Mouse (Mus musculus) urinary bladder, adult 18-20 months (tissue): ENCODE results near the gene Skint11.
"Not testable (repeated sequence)": the region's sequence is repeated elsewhere in the genome, so short reads cannot be mapped to it uniquely, and the experiment has no call there.

ENCODE experiments used
- DNase-seq, 2 experiments: peaks; one replicate each; pipeline ENCODE4 v3.0.0; 2022; ENCODE audit warnings: low spot score in 2 of 2, mixed read lengths in 2 of 2

Skint11 gene

GRCm38 (mm10) chr4:114163084-114163483, at the start of gene Skint11:
Gene Skint11 (plus strand): TSS chr4:114163384.
- DNase-seq: no peak

GRCm38 (mm10) chr4:114161149-114161548, 2.0 kb upstream of the Skint11 start:
- no peak for DNase-seq

GRCm38 (mm10) chr4:114172898-114173297, 9.7 kb downstream of the Skint11 start:
- peak in 1 of 2 experiments; percentile 0 for DNase-seq

GRCm38 (mm10) chr4:114256906-114257305, 93.7 kb downstream of the Skint11 start:
- DNase-seq: not testable (repeated sequence)
